Mouse (Mus musculus): ENCODE measurements around the gene Eid2. TPM values are rescaled to one million over a fixed set of nuclear protein-coding genes. Genes with fewer than 3 reads are reported as not detected.

Gene Eid2
- polyA plus RNA-seq, 1 experiment from 2014 or later: 10.9 TPM

DNA sequence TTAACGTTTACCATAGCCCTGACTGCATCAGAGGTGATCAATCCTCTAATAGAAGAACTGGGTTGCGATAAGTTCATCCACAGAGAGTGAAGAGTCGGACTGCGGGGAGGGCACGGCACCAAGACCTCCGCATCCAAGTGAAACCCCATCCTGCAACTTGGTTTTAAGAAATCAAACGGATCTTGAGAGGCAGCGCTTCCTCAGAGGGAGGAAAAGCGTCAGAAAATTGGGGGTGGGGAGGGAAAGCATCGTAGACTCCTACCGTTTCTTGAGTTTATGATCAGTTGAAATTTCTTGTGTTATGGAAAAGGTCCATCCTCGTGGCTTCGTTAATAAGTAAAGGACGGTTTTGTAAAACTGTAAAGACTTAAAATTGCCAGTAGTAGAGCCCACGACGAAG lies 895 bp downstream of the Eid2 start:
- peak overlapping the region; percentile 88 for H3K27ac ChIP-seq
- 19% methylated on average over 16 of the region's 16 CpGs for WGBS
- ATAC-seq (replicated peaks; ENCODE audit: low FRiP score, low read depth) (no peak), DNase-seq (ENCODE audit: low spot score) (peak; percentile 18)
- peak overlapping the region; percentile 86 for H3K4me2 ChIP-seq (ENCODE audit: low read length)
- no peak for TF ChIP-seq CTCF (IDR thresholded peaks at IDR 0.05; ENCODE audit: low read depth)
- H3K9ac ChIP-seq (ENCODE audit: low read depth, low read length): peak overlapping the region; percentile 94
- no peaks in the 10 kb centered on the region for H3K27me3 ChIP-seq (ENCODE audit: insufficient read depth, low read length)
- peak overlapping the region; percentile 88 for H3K4me3 ChIP-seq (replicated peaks; ENCODE audit: low read depth, low read length)
- H3K36me3 ChIP-seq (ENCODE audit: insufficient read depth, low read length): 0 out of 2 replicates have a peak, but pooled peaks cover 6% of the 10 kb centered on the region
- no peaks in the 10 kb centered on the region for H3K4me1 ChIP-seq (replicated peaks; ENCODE audit: insufficient read depth, low read length)
- H3K9me3 ChIP-seq (replicated peaks; ENCODE audit: low read length): no peaks in the 10 kb centered on the region

DNA sequence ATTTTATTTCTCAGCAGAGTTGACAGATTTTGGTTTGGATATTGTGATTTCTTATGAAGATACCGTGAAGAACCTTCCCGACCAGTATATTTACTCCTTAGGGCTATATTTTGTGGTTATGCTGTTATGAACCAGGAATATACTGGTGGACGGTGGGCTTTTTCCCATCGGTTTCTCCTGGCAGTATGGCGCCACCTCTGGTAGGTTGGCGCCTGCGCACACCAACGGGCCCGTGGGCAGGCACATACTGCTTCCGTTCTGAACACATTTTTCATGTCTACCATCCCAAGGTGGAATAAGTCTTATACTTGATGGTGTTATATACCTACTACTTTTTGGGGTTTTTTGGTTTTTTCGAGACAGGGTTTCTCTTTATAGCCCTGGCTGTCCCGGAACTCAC lies 1.7 kb downstream of the Eid2 start:
- Histone ChIP-seq H3K9me3 (replicated peaks; ENCODE audit: low read length) (no peaks in the 10 kb centered on the region), H3K27ac (no peak overlapping the region), H3K4me1 (replicated peaks; ENCODE audit: insufficient read depth, low read length) (no peaks in the 10 kb centered on the region), H3K4me2 (ENCODE audit: low read length) (no peak overlapping the region), H3K27me3 (ENCODE audit: insufficient read depth, low read length) (no peaks in the 10 kb centered on the region), H3K36me3 (ENCODE audit: insufficient read depth, low read length) (0 out of 2 replicates have a peak, but pooled peaks cover 6% of the 10 kb centered on the region), H3K9ac (ENCODE audit: low read depth, low read length) (no peak overlapping the region), H3K4me3 (replicated peaks; ENCODE audit: low read depth, low read length) (no peak overlapping the region)
- TF ChIP-seq CTCF (IDR thresholded peaks at IDR 0.05; ENCODE audit: low read depth): peak; percentile 49
- no peak for ATAC-seq (replicated peaks; ENCODE audit: low FRiP score, low read depth)
- no peak for DNase-seq (ENCODE audit: low spot score)
- 93% methylated on average over 12 of the region's 12 CpGs for WGBS

DNA sequence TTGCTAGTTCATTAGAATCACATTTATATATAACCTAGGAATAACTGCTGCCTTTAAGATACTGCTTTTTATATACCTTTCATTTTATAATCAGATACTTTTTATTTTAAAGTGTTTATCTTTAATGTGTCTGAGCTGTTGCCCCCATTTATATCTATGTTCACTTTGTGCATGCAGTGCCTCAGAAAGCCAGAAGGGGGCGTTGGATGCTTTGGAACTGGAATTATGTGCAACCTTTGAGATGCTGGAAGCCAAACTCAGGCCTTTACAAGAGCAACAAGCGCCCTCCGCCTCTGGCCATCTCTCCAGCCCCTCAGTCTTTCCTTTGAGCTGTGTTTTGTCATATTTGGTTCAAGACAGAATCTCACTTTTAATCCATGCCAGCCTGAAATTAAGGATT lies 4.1 kb downstream of the Eid2 start:
- H3K27me3 ChIP-seq (ENCODE audit: insufficient read depth, low read length): no peaks in the 10 kb centered on the region
- no peak overlapping the region for H3K4me3 ChIP-seq (replicated peaks; ENCODE audit: low read depth, low read length)
- 72% methylated on average over 3 of the region's 3 CpGs for WGBS
- peak; percentile 37; the same call in 1 of the 2 replicates for TF ChIP-seq CTCF (IDR thresholded peaks at IDR 0.05; ENCODE audit: low read depth)
- no peak overlapping the region for H3K4me2 ChIP-seq (ENCODE audit: low read length)
- DNase-seq (ENCODE audit: low spot score): no peak
- H3K27ac ChIP-seq: no peak overlapping the region
- H3K9me3 ChIP-seq (replicated peaks; ENCODE audit: low read length): no peaks in the 10 kb centered on the region
- no peak for ATAC-seq (replicated peaks; ENCODE audit: low FRiP score, low read depth)
- 0 out of 2 replicates have a peak, but pooled peaks cover 6% of the 10 kb centered on the region for H3K36me3 ChIP-seq (ENCODE audit: insufficient read depth, low read length)
- no peak overlapping the region for H3K9ac ChIP-seq (ENCODE audit: low read depth, low read length)
- H3K4me1 ChIP-seq (replicated peaks; ENCODE audit: insufficient read depth, low read length): no peaks in the 10 kb centered on the region

DNA sequence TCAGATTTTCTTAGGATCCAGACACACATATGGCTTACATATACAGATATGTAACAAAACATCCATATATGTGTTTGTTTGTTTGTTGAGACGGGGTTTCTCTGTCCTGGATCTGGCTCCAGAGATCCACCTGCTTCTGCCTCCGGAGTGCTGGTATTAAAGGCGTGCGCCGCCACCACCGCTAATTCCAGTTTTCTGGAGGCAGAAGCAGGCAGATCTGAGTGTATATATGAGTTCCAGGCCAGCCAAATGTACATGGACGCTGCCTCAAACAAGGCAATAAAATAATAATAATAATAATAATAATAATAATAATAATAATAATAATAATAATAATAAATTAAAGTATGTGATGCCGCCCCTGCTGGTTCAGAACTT lies 9.5 kb downstream of the Eid2 start:
- Histone ChIP-seq H3K4me1 (replicated peaks; ENCODE audit: insufficient read depth, low read length) (peaks cover 5% of the 10 kb centered on the region), H3K27me3 (ENCODE audit: insufficient read depth, low read length) (no peaks in the 10 kb centered on the region), H3K4me3 (replicated peaks; ENCODE audit: low read depth, low read length) (no peak overlapping the region), H3K4me2 (ENCODE audit: low read length) (no peak overlapping the region), H3K9me3 (replicated peaks; ENCODE audit: low read length) (no peaks in the 10 kb centered on the region), H3K9ac (ENCODE audit: low read depth, low read length) (no peak overlapping the region), H3K36me3 (ENCODE audit: insufficient read depth, low read length) (0 out of 2 replicates have a peak, but pooled peaks cover 6% of the 10 kb centered on the region), H3K27ac (no peak overlapping the region)
- DNase-seq (ENCODE audit: low spot score) (no peak), ATAC-seq (replicated peaks; ENCODE audit: low FRiP score, low read depth) (no peak)
- WGBS: 55% methylated on average over 8 of the region's 8 CpGs
- no peak for TF ChIP-seq CTCF (IDR thresholded peaks at IDR 0.05; ENCODE audit: low read depth)

DNA sequence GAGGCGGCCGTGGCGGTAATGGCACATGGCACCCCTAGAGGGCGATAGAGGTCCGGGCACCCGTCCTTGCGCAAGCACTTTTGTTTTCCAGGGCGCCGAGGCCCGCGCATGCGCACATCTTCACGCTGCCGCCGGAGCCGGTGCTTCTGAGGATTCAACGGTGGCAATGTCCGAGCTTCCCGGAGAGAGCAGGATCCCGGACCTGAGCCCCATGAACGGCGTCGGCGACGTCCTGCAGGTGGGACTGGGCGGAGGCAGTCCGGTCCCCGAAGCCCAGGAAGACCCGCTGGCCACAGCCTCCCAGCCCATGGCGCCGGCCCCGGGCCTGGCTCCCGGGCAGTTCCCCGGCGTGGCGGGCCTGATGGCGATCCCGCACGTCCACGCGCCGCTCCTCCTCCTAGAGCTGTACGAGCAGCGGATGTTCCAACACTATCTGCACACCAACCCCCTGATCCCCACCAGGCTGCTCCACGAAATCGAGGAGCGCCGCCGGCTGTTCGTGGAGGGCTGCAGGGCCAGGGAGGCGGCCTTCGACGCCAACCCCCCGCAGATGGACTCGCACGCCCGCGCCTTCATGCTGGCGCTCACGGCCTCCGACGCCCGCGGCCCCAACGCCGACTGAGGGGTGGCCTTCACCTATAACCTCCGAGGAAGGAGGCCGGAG lies 10.1 kb downstream of the Eid2 start, which contains the start of gene Eid2b:
Gene Eid2b, plus strand, starts transcription at position 125 of the 664 bp plus-strand sequence.
- Histone ChIP-seq H3K9ac (ENCODE audit: low read depth, low read length) (peak within 1 kb of the TSS; percentile 89), H3K4me3 (replicated peaks; ENCODE audit: low read depth, low read length) (peak within 1 kb of the TSS; percentile 63), H3K4me1 (replicated peaks; ENCODE audit: insufficient read depth, low read length) (peaks cover 5% of the 10 kb centered on the region), H3K27me3 (ENCODE audit: insufficient read depth, low read length) (no peaks in the 10 kb centered on the region), H3K9me3 (replicated peaks; ENCODE audit: low read length) (no peaks in the 10 kb centered on the region), H3K4me2 (ENCODE audit: low read length) (peak within 1 kb of the TSS; percentile 88), H3K27ac (peak within 1 kb of the TSS; percentile 66), H3K36me3 (ENCODE audit: insufficient read depth, low read length) (0 out of 2 replicates have a peak, but pooled peaks cover 4% of the 10 kb centered on the region)
- WGBS: 2% methylated on average over 66 of the region's 68 CpGs
- TF ChIP-seq CTCF (IDR thresholded peaks at IDR 0.05; ENCODE audit: low read depth): peak; percentile 93
- DNase-seq (ENCODE audit: low spot score) (peak; percentile 96), ATAC-seq (replicated peaks; ENCODE audit: low FRiP score, low read depth) (peak; percentile 73)

DNA sequence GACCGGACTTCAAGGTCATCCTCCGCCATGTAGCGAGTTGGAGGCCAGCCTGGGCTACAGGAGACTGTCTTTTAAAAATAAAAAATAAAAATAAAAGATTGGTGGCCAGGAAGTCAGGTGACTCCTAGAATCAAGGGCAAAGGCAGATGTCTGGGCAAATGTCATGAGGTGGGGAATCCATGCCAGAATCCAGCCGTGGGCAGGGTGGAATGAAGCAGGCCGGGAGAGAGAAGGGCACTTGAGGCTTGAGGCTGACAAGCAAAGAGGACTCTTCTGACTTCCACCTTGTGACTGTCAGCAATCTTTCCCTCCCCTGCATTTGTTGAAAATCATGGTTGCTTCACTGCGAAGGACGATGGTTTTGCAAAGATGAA lies 10.6 kb downstream of the Eid2 start:
- peak overlapping the region; percentile 88 for H3K4me2 ChIP-seq (ENCODE audit: low read length)
- no peak for ATAC-seq (replicated peaks; ENCODE audit: low FRiP score, low read depth)
- peak overlapping the region; percentile 63 for H3K4me3 ChIP-seq (replicated peaks; ENCODE audit: low read depth, low read length)

More for the DNA sequence above, 10.6 kb downstream of the Eid2 start:
- Histone ChIP-seq H3K9me3 (replicated peaks; ENCODE audit: low read length) (no peaks in the 10 kb centered on the region), H3K4me1 (replicated peaks; ENCODE audit: insufficient read depth, low read length) (peaks cover 5% of the 10 kb centered on the region), H3K36me3 (ENCODE audit: insufficient read depth, low read length) (no peaks in the 10 kb centered on the region), H3K27me3 (ENCODE audit: insufficient read depth, low read length) (no peaks in the 10 kb centered on the region), H3K9ac (ENCODE audit: low read depth, low read length) (peak overlapping the region; percentile 89), H3K27ac (no peak overlapping the region)
- no peak for TF ChIP-seq CTCF (IDR thresholded peaks at IDR 0.05; ENCODE audit: low read depth)
- no peak for DNase-seq (ENCODE audit: low spot score)
- 78% methylated on average over 7 of the region's 7 CpGs for WGBS
